15 mouse cellular contexts compared by ENCODE assay signal in the genomic region with DNA sequence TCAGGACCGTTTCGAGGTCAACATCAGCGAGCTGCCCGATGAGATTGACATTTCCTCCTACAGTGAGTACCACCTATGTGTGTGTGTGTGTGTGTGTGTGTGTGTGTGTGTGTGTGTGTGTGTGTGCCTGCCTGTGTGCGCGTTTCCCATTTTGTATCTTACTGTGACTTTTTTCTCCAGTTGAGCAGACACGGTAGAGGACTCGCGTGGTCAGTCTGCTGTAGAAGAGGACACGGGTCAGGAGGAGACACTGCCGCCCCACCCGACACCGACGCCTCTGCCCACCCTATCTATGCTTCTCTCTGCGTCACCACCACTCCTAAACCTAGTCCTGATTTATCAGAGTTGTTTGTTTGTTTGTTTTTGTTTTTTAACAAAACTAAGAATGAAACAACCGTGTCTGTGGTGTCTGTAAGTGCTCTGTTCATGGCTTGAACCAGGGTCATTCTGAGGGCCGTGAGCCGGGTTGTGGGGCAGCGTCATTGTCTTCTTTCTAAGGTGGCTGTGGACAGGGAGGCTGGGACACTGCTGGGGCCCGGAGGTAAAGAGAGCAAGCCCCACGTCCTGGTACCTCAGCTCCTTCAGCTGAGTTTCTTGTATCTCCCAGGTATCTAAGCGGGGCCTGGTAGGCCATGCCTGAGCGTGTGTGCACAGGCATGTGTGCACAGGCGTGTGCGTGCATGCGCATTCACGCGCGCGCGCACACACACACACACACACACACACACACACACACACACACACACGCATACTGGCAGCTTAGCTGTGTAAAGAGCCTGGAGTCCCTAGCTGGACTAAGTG. TPM values are rescaled to one million over a fixed set of nuclear protein-coding genes. Genes with fewer than 3 reads are reported as not detected.
DNase-seq lines count a peak whose midpoint lies in the region; ATAC-seq and TF ChIP-seq lines count a peak whose summit lies in the region.
"Had no signal": no experiment of that assay in that cellular context is flagged by ENCODE, and none has a peak within 500 bp of the region (broad histone marks: within the 10 kb centered on the region; RNA-seq: fewer than 3 reads in every experiment).

No protein-coding gene starts in this region.

- peaks cover 8% of the 10 kb centered on the region; the same call in 1 of the 2 replicates for H3K27me3 ChIP-seq in hindbrain, embryonic 10.5 days (ENCODE audit: insufficient read depth, poor library complexity, severe bottlenecking)
- H3K27me3 ChIP-seq in hindbrain, embryonic 13.5 days, result 0 out of 2 replicates have a peak, but pooled peaks cover 3% of the 10 kb centered on the region
- no peaks in the 10 kb centered on the region for H3K27me3 ChIP-seq in lung, embryonic 14.5 days (ENCODE audit: insufficient read depth, low read length)
- H3K27me3 ChIP-seq in embryonic facial prominence, embryonic 14.5 days (replicated peaks; ENCODE audit: control insufficient read depth, insufficient read depth, low read length), result no peaks in the 10 kb centered on the region
- 0 out of 2 replicates have a peak, but pooled peaks cover 3% of the 10 kb centered on the region for H3K27me3 ChIP-seq in limb, embryonic 15.5 days
- H3K27me3 ChIP-seq: heart, embryonic 13.5 days; liver, embryonic 15.5 days had no signal

- H3K4me1 ChIP-seq in hindbrain, embryonic 10.5 days (replicated peaks), result peaks cover 4% of the 10 kb centered on the region
- H3K4me1 ChIP-seq in hindbrain, embryonic 13.5 days (replicated peaks), result peaks cover 4% of the 10 kb centered on the region; the same call in 1 of the 2 replicates
- no peaks in the 10 kb centered on the region for H3K4me1 ChIP-seq in lung, embryonic 14.5 days (ENCODE audit: insufficient read depth)
- H3K4me1 ChIP-seq in embryonic facial prominence, embryonic 14.5 days (ENCODE audit: control insufficient read depth, insufficient read depth, low read length), result no peaks in the 10 kb centered on the region
- H3K4me1 ChIP-seq in limb, embryonic 15.5 days, result peaks cover 5% of the 10 kb centered on the region; the same call in 1 of the 2 replicates

- H3K9ac ChIP-seq in hindbrain, embryonic 13.5 days, result no peak overlapping the region
- no peak overlapping the region for H3K9ac ChIP-seq in lung, embryonic 14.5 days
- H3K9ac ChIP-seq in embryonic facial prominence, embryonic 14.5 days (ENCODE audit: low read depth, low read length), result no peak overlapping the region
- no peak overlapping the region for H3K9ac ChIP-seq in limb, embryonic 15.5 days
- H3K9ac ChIP-seq: heart, embryonic 13.5 days; liver, embryonic 15.5 days had no signal

- ATAC-seq in hindbrain, embryonic 13.5 days (ENCODE audit: low FRiP score), result no peak
- 0 out of 2 replicates have a peak, but pooled peaks have one; percentile 9 for ATAC-seq in lung, embryonic 14.5 days (ENCODE audit: insufficient read depth)
- peak; percentile 8; the same call in 1 of the 2 replicates for ATAC-seq in embryonic facial prominence, embryonic 14.5 days (ENCODE audit: low read depth)
- 0 out of 2 replicates have a peak, but pooled peaks have one; percentile 11 for ATAC-seq in limb, embryonic 15.5 days (ENCODE audit: insufficient number of reproducible peaks, low FRiP score, low TSS enrichment, low read depth)

- DNase-seq in hindbrain, embryonic 10.5 days (ENCODE audit: low spot score), result peak; percentile 4
- DNase-seq in lung, embryonic 14.5 days, result no peak
- DNase-seq in lung, postnatal 25 days (ENCODE audit: low spot score), result no peak
- no peak for DNase-seq in embryonic facial prominence, embryonic 14.5 days (ENCODE audit: low spot score)
- DNase-seq in spleen, postnatal 4 days (ENCODE audit: low spot score in 2 of 2), result no peak
- DNase-seq: embryo, embryonic 11 days; gastrocnemius, postnatal 25 days; kidney, adult 18-20 months; left cerebral cortex, postnatal 4 days; lung, postnatal 36 days; right cerebral cortex, postnatal 14 days had no signal

- no peak overlapping the region for H3K27ac ChIP-seq in hindbrain, embryonic 10.5 days
- H3K27ac ChIP-seq in hindbrain, embryonic 13.5 days, result no peak overlapping the region
- H3K27ac ChIP-seq in lung, embryonic 14.5 days (ENCODE audit: low read depth), result no peak overlapping the region
- H3K27ac ChIP-seq in embryonic facial prominence, embryonic 14.5 days (replicated peaks; ENCODE audit: low read depth, low read length), result no peak overlapping the region
- no peak overlapping the region for H3K27ac ChIP-seq in limb, embryonic 15.5 days
- H3K27ac ChIP-seq: heart, embryonic 13.5 days; liver, embryonic 15.5 days had no signal

- no peak for TF ChIP-seq CTCF in lung, embryonic 14.5 days (IDR thresholded peaks at IDR 0.05; ENCODE audit: low read depth)

- H3K36me3 ChIP-seq in hindbrain, embryonic 10.5 days, result peaks cover 61% of the 10 kb centered on the region
- H3K36me3 ChIP-seq in hindbrain, embryonic 13.5 days, result peaks cover 62% of the 10 kb centered on the region
- peaks cover 59% of the 10 kb centered on the region for H3K36me3 ChIP-seq in lung, embryonic 14.5 days (ENCODE audit: insufficient read depth)
- H3K36me3 ChIP-seq in embryonic facial prominence, embryonic 14.5 days (ENCODE audit: control insufficient read depth, insufficient read depth, low read length), result peaks cover 57% of the 10 kb centered on the region
- H3K36me3 ChIP-seq in limb, embryonic 15.5 days, result peaks cover 56% of the 10 kb centered on the region

- H3K4me3 ChIP-seq in hindbrain, embryonic 10.5 days, result no peak overlapping the region
- H3K4me3 ChIP-seq in hindbrain, embryonic 13.5 days, result no peak overlapping the region
- H3K4me3 ChIP-seq in lung, embryonic 14.5 days (ENCODE audit: low read depth, low read length), result no peak overlapping the region
- no peak overlapping the region for H3K4me3 ChIP-seq in embryonic facial prominence, embryonic 14.5 days (ENCODE audit: low read depth, low read length)
- H3K4me3 ChIP-seq in limb, embryonic 15.5 days, result no peak overlapping the region
- H3K4me3 ChIP-seq: heart, embryonic 13.5 days; liver, embryonic 15.5 days had no signal

- H3K9me3 ChIP-seq in hindbrain, embryonic 10.5 days, result no peaks in the 10 kb centered on the region
- H3K9me3 ChIP-seq in hindbrain, embryonic 13.5 days, result no peaks in the 10 kb centered on the region
- H3K9me3 ChIP-seq in lung, embryonic 14.5 days (ENCODE audit: low read depth, low read length), result no peaks in the 10 kb centered on the region
- no peaks in the 10 kb centered on the region for H3K9me3 ChIP-seq in embryonic facial prominence, embryonic 14.5 days (ENCODE audit: control insufficient read depth, low read length)
- no peaks in the 10 kb centered on the region for H3K9me3 ChIP-seq in limb, embryonic 15.5 days
- H3K9me3 ChIP-seq: heart, embryonic 13.5 days; liver, embryonic 15.5 days had no signal

- WGBS in hindbrain, embryonic 10.5 days, result 90% methylated on average over 32 of the region's 32 CpGs
- WGBS in hindbrain, embryonic 13.5 days, result 87% methylated on average over 32 of the region's 32 CpGs
- WGBS in lung, embryonic 14.5 days, result 81% methylated on average over 32 of the region's 32 CpGs
- WGBS in embryonic facial prominence, embryonic 14.5 days, result 84% methylated on average over 31 of the region's 32 CpGs
- WGBS in limb, embryonic 15.5 days, result 88% methylated on average over 32 of the region's 32 CpGs

- no peak overlapping the region for H3K4me2 ChIP-seq in hindbrain, embryonic 13.5 days
- H3K4me2 ChIP-seq in lung, embryonic 14.5 days, result no peak overlapping the region
- H3K4me2 ChIP-seq in embryonic facial prominence, embryonic 14.5 days (ENCODE audit: low read depth, low read length), result no peak overlapping the region
- no peak overlapping the region for H3K4me2 ChIP-seq in limb, embryonic 15.5 days
- H3K4me2 ChIP-seq: heart, embryonic 13.5 days; liver, embryonic 15.5 days had no signal

RNA-seq across cellular contexts. Expression of a gene that starts 9.0 kb away (rescaled TPM):
- 54.3 and 60.1 TPM in 2 replicates for polyA plus RNA-seq in hindbrain, embryonic 10.5 days (2016; fragmentation: Nextera tagmentation; extraction: Ambion mirVana)
- polyA plus RNA-seq in hindbrain, embryonic 13.5 days (2015; fragmentation: Nextera tagmentation; extraction: Ambion mirVana), result 73.4 and 73.6 TPM in 2 replicates
- polyA plus RNA-seq in lung, embryonic 14.5 days (2014; fragmentation: Nextera tagmentation; extraction: Ambion mirVana), result 69.7 and 73.2 TPM in 2 replicates
- polyA plus RNA-seq in embryonic facial prominence, embryonic 14.5 days (2014; fragmentation: Nextera tagmentation; extraction: Ambion mirVana), result 46.9 and 51.7 TPM in 2 replicates
- 84.7 and 93.0 TPM in 2 replicates for polyA plus RNA-seq in limb, embryonic 15.5 days (2015; fragmentation: Nextera tagmentation; extraction: Ambion mirVana)

RNA-seq across cellular contexts. Expression of a gene that starts 11.9 kb away (rescaled TPM):
- polyA plus RNA-seq in hindbrain, embryonic 10.5 days (2016; fragmentation: Nextera tagmentation; extraction: Ambion mirVana), result 661 and 692 TPM in 2 replicates
- 391 and 410 TPM in 2 replicates for polyA plus RNA-seq in hindbrain, embryonic 13.5 days (2015; fragmentation: Nextera tagmentation; extraction: Ambion mirVana)
- 529 and 569 TPM in 2 replicates for polyA plus RNA-seq in lung, embryonic 14.5 days (2014; fragmentation: Nextera tagmentation; extraction: Ambion mirVana)
- polyA plus RNA-seq in embryonic facial prominence, embryonic 14.5 days (2014; fragmentation: Nextera tagmentation; extraction: Ambion mirVana), result 347 and 431 TPM in 2 replicates
- 401 and 418 TPM in 2 replicates for polyA plus RNA-seq in limb, embryonic 15.5 days (2015; fragmentation: Nextera tagmentation; extraction: Ambion mirVana)

RNA-seq across cellular contexts. Expression of a gene that starts 17.9 kb away (rescaled TPM):
- polyA plus RNA-seq in hindbrain, embryonic 10.5 days (2016; fragmentation: Nextera tagmentation; extraction: Ambion mirVana), result 10.2 and 11.6 TPM in 2 replicates
- polyA plus RNA-seq in hindbrain, embryonic 13.5 days (2015; fragmentation: Nextera tagmentation; extraction: Ambion mirVana), result 8.4 and 10.8 TPM in 2 replicates
- 3.0 and 4.5 TPM in 2 replicates for polyA plus RNA-seq in lung, embryonic 14.5 days (2014; fragmentation: Nextera tagmentation; extraction: Ambion mirVana)
- polyA plus RNA-seq in embryonic facial prominence, embryonic 14.5 days (2014; fragmentation: Nextera tagmentation; extraction: Ambion mirVana), result 3.3 and 4.8 TPM in 2 replicates
- 11.2 and 11.8 TPM in 2 replicates for polyA plus RNA-seq in limb, embryonic 15.5 days (2015; fragmentation: Nextera tagmentation; extraction: Ambion mirVana)

RNA-seq across cellular contexts. Expression of a gene that starts 20.0 kb away (rescaled TPM):
- polyA plus RNA-seq in hindbrain, embryonic 10.5 days (2016; fragmentation: Nextera tagmentation; extraction: Ambion mirVana), result 7.6 and 12.9 TPM in 2 replicates
- polyA plus RNA-seq in hindbrain, embryonic 13.5 days (2015; fragmentation: Nextera tagmentation; extraction: Ambion mirVana), result 52.4 and 54.2 TPM in 2 replicates
- polyA plus RNA-seq in lung, embryonic 14.5 days (2014; fragmentation: Nextera tagmentation; extraction: Ambion mirVana), result 3.7 and 5.9 TPM in 2 replicates
- 5.1 and 5.2 TPM in 2 replicates for polyA plus RNA-seq in embryonic facial prominence, embryonic 14.5 days (2014; fragmentation: Nextera tagmentation; extraction: Ambion mirVana)
- 3.7 and 3.8 TPM in 2 replicates for polyA plus RNA-seq in limb, embryonic 15.5 days (2015; fragmentation: Nextera tagmentation; extraction: Ambion mirVana)

RNA-seq across cellular contexts. Expression of a gene that starts 32.9 kb away (rescaled TPM):
- polyA plus RNA-seq in hindbrain, embryonic 10.5 days (2016; fragmentation: Nextera tagmentation; extraction: Ambion mirVana), result 0.42 and 0.46 TPM in 2 replicates
- polyA plus RNA-seq in hindbrain, embryonic 13.5 days (2015; fragmentation: Nextera tagmentation; extraction: Ambion mirVana), result 0.57 and 0.83 TPM in 2 replicates
- 0.37 and 0.70 TPM in 2 replicates for polyA plus RNA-seq in lung, embryonic 14.5 days (2014; fragmentation: Nextera tagmentation; extraction: Ambion mirVana)
- 0.47 TPM in 1 of 2 replicates, not detected in the other for polyA plus RNA-seq in embryonic facial prominence, embryonic 14.5 days (2014; fragmentation: Nextera tagmentation; extraction: Ambion mirVana)
- polyA plus RNA-seq in limb, embryonic 15.5 days (2015; fragmentation: Nextera tagmentation; extraction: Ambion mirVana), result 0.41 and 0.77 TPM in 2 replicates
- polyA plus RNA-seq: heart, embryonic 13.5 days had no signal
